Mouse (Mus musculus): ENCODE data around the gene Gm15448.
"Not testable (repeated sequence)": the region's sequence is repeated elsewhere in the genome, so short reads cannot be mapped to it uniquely, and the experiment has no call there.

The Gm15448 gene

GRCm38 (mm10) chr7:3825599-3825998, at the start of gene Gm15448:
TSS of gene Gm15448 (minus strand) at chr7:3825687.
- DNase-seq: not testable (repeated sequence)

GRCm38 (mm10) chr7:3875032-3875431, 49.5 kb upstream of the Gm15448 start:
- DNase-seq: not testable (repeated sequence)

- not testable (repeated sequence) for DNase-seq
Observed at GRCm38 (mm10) chr7:3844951-3845350, 19.5 kb upstream of the Gm15448 start, which contains the start of gene Pira2. TSS of gene Pira2 (minus strand) at chr7:3845051.

GRCm38 (mm10) chr7:3837854-3838253, 12.4 kb upstream of the Gm15448 start:
- DNase-seq: not testable (repeated sequence)

GRCm38 (mm10) chr7:3830633-3831032, 5.1 kb upstream of the Gm15448 start:
- not testable (repeated sequence) for DNase-seq

GRCm38 (mm10) chr7:3811912-3812311, 13.6 kb downstream of the Gm15448 start:
- not testable (repeated sequence) for DNase-seq

- not testable (repeated sequence) for DNase-seq
Observed at GRCm38 (mm10) chr7:3802935-3803334, 22.6 kb downstream of the Gm15448 start.

- DNase-seq: not testable (repeated sequence)
Observed at GRCm38 (mm10) chr7:3799940-3800339, 25.5 kb downstream of the Gm15448 start.

GRCm38 (mm10) chr7:3796286-3796685, 29.2 kb downstream of the Gm15448 start:
- not testable (repeated sequence) for DNase-seq
